Mouse (Mus musculus) mouse embryonic stem cell (cell line): Measurements from ENCODE around the gene D930007J09Rik.

Experiments used
- in situ Hi-C, 2 experiments: fragments of 300-500 bp; cut with MboI; formaldehyde crosslinking; loops; 1 replicate in 1 of 2; 3 replicates in 1 of 2; pipeline ENCODE4 v1.14.3; 2019 to 2020; ENCODE audit warnings: low sequenced_read_pairs in 2 of 2, low pct_unique_long_range_greater_than_20kb in 1 of 2, mixed read lengths in 1 of 2; ENCODE audit not compliant: unreplicated experiment in 1 of 2

The D930007J09Rik gene

DNA sequence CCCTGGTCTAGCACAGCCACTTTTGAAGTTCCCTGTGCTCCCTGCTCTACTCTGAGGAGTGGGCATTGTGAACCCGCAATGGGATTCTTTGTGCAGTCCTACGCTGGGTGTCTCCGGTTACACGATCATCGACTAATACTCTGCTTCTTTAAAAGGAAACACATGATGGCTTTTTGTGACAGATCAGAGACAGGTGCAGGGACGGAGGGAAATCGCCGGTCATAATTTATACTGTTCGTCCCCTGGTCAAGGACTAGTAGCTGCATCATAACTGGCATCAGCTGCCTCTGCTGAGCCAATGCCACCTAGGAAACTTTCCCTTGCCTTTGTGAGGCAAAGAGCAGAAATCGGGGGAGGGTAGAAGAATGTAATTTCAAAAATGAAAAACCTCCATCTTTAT, 26.3 kb downstream of the D930007J09Rik start:
- in situ Hi-C loops = no loop called here

DNA sequence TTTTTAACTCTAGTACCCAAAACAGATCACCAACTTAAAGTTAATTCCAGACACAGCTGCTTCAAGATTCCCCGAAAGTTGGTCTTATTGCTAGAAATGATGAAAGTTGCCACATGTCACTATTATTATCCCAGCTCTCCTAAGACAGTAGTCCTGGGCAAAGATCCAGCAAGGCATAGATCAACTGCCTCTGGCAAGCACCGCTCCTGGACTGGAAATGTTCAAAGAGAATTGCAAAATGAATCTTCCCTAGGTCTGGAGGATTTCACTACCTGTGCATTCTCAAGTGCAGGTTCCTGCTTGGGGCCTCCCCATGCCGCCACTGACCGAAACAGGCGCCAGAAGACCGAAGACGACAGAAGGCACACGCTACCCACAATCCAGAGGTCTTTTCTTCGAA, 26.8 kb downstream of the D930007J09Rik start:
- in situ Hi-C loops = no loop called here

DNA sequence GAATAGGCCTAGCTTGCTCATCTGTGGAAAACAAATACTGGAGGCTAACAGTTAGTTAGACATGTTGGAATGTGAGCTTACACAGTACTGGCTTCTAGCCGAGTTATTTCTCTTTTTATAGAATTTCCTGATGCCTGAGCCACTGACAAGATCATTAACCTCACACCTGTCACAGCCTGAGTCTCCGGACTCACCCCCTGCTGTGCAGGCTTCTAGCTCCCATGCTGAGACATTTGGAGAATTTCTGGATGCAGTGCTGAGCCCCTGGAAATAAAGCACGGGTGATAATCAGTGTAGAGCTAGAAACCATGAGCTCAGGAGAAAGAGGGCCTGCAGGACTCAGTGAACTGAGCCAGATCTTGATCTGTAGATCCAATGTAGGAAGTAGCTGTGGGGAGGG, 32.7 kb downstream of the D930007J09Rik start:
- in situ Hi-C loops = no loop called here

DNA sequence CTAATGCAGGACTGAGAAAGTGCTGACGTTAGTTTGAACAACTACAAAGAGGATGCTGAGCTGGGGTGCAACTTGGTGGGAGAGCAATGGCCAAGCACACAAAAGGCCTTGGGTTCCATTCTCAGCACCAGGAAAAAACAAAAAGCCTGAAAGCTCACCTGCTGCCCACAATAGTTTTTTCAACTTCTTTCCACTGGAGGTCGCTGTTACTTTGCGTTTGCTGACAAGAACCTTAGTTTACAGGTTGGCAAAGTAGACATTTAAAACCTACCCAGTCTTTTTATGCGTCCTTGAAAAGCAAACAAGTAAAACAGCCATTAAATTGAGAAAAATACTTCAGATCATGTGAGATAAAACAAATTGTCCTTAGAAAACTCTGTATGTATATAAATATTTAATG, 34.5 kb downstream of the D930007J09Rik start:
- in situ Hi-C loops = no loop called here

DNA sequence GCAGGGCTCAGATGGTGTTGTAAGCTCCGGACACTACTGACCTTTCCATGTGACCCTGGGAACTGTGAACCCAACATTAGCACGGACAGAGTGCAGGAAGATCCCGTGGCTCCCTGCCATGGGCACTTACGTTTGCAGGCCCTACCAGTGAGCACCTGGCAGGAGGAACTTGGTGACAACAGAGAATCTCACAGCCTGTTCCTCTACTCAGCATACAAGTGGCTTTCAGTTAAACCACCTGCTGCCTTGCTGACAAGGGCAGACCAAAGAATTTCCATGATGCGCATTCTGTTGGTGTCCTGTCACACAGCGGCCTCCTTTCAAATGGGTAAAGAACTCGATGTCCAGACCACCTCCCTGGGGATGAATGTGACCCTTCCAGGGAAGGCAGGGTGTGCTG, 38.2 kb downstream of the D930007J09Rik start:
- in situ Hi-C loops = no loop called here

DNA sequence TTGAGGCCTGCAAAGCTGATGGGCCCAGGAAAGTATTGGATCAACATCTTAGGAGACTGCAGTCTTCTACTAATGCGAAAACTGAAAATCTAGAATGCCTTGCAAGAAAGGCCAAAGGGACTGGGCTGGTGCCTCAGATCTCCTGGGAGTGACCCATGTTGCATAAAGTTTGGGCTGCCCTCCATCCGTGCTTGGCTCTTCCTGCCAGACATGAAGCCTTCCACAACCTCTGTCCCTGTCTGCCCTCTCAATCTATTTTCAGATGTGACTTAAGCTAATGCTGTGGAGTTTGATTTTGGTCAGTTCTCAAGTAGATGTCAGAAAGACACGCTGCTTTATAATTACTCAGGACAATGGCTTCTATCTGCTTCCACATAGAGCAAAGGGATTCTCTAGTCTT, 39.5 kb downstream of the D930007J09Rik start:
- in situ Hi-C loops = no loop called here

DNA sequence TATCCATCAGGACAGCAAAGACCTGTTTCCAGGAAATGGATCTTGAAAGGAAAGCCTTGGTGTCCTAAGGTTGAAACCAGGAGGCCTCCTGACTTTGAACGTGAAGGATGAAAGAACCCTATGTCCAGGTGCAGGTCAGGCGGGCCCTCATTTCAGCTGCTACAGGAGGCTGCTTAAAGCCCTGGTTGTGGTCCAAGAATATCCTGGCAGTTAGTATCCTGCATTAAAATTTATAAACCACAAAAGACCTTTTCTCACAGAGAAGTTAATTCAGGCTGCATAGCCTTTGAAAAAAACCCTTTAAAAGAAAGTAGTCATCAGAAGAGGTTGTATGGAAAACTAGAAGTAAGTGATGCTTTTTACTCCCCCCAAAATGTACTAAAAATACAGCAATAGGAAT, 41.9 kb downstream of the D930007J09Rik start:
- in situ Hi-C loops = no loop called here

DNA sequence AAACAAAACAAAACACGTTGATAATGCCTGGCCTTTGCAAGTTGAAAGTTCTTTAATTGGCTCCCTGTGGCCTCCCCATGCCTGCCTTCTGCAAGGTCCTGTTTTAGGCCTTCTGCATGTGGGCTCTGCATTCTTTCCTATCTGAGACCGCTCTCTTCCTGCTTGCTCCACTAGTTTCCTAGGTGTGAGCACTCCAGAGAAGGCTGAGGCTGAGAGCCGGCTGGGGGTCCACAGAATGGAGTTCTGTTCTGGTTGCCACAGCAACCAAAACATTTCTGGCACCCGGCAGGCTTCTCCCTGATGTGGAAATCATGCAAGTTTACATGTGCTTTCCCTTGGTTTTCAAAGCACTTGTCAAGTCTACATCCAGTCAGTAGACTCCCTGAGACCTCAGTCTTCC, 43.6 kb downstream of the D930007J09Rik start:
- in situ Hi-C loops = no loop called here
